Mouse (Mus musculus) myocyte (in vitro differentiated cells): ENCODE data around the gene Krt76. TPM values are rescaled to one million over a fixed set of nuclear protein-coding genes. Genes with fewer than 3 reads are reported as not detected.

Experiments
- H3K27me3 ChIP-seq: one replicate; pipeline ENCODE4 v1.6.1; 2011; ENCODE audit not compliant: control insufficient read depth, insufficient read depth, insufficient read length
- H3K36me3 ChIP-seq: one replicate; pipeline ENCODE4 v1.6.1; 2011; ENCODE audit not compliant: control insufficient read depth, insufficient read depth
- H3K4me2 ChIP-seq: one replicate; pipeline ENCODE4 v1.6.1; 2011; ENCODE audit warnings: low read depth, control low read depth
- H3K4me3 ChIP-seq: one replicate; pipeline ENCODE4 v1.5.1; 2011; ENCODE audit warnings: mild to moderate bottlenecking, control low read depth, moderate library complexity
- H3K79me2 ChIP-seq: one replicate; pipeline ENCODE4 v1.6.1; 2011; ENCODE audit not compliant: control insufficient read depth, insufficient read depth
- H3ac ChIP-seq: one replicate; pipeline ENCODE4 v1.6.1; 2011; ENCODE audit not compliant: control insufficient read depth, insufficient read length
- CEBPB ChIP-seq: IDR thresholded peaks from 2 replicates; pipeline ENCODE4 v1.6.1; 2011; ENCODE audit warnings: mild to moderate bottlenecking, moderate library complexity; ENCODE audit not compliant: poor library complexity, insufficient read depth, severe bottlenecking
- E2F4 ChIP-seq: IDR thresholded peaks from one replicate; pipeline ENCODE4 v1.6.1; 2011; ENCODE audit warnings: mild to moderate bottlenecking, control low read depth, moderate library complexity; ENCODE audit not compliant: insufficient read depth
- MAX ChIP-seq: IDR thresholded peaks from one replicate; pipeline ENCODE4 v1.6.1; 2011; ENCODE audit warnings: low read depth, mild to moderate bottlenecking, control low read depth
- MYOD1 ChIP-seq, 3 experiments: IDR thresholded peaks; one replicate each; pipeline ENCODE4 v1.6.1; 2011; ENCODE audit warnings: control low read depth in 2 of 3, low read depth in 2 of 3, mild to moderate bottlenecking in 2 of 3, moderate library complexity in 1 of 3; ENCODE audit not compliant: insufficient read length in 2 of 3, control insufficient read depth in 1 of 3
- MYOG ChIP-seq, 3 experiments: IDR thresholded peaks; one replicate each; pipeline ENCODE4 v1.6.1; 2011; ENCODE audit warnings: control low read depth in 2 of 3, low read depth in 2 of 3, mild to moderate bottlenecking in 2 of 3; ENCODE audit not compliant: insufficient read length in 2 of 3, control insufficient read depth in 1 of 3, insufficient read depth in 1 of 3
- POLR2A ChIP-seq: IDR thresholded peaks from one replicate; pipeline ENCODE4 v1.6.1; 2011; ENCODE audit warnings: low read depth, mild to moderate bottlenecking, control low read depth, moderate library complexity; ENCODE audit not compliant: insufficient read length
- POLR2AphosphoS2 ChIP-seq: IDR thresholded peaks from one replicate; pipeline ENCODE4 v1.6.1; 2011; ENCODE audit warnings: low read depth, control low read depth; ENCODE audit not compliant: insufficient read length
- REST ChIP-seq: IDR thresholded peaks from one replicate; pipeline ENCODE4 v1.6.1; 2011; ENCODE audit warnings: mild to moderate bottlenecking, control low read depth, moderate library complexity; ENCODE audit not compliant: insufficient read depth, insufficient read length
- SRF ChIP-seq: IDR thresholded peaks from one replicate; pipeline ENCODE4 v1.6.1; 2011; ENCODE audit warnings: low read depth; ENCODE audit not compliant: control insufficient read depth, insufficient read length
- TCF12 ChIP-seq: IDR thresholded peaks from one replicate; pipeline ENCODE4 v1.6.1; 2011; ENCODE audit warnings: mild to moderate bottlenecking, control low read depth; ENCODE audit not compliant: poor library complexity, insufficient read depth, severe bottlenecking
- TCF3 ChIP-seq: IDR thresholded peaks from one replicate; pipeline ENCODE4 v1.6.1; 2011; ENCODE audit warnings: low read depth, control low read depth; ENCODE audit not compliant: insufficient read length
- USF1 ChIP-seq: IDR thresholded peaks from one replicate; pipeline ENCODE4 v1.6.1; 2011; ENCODE audit warnings: low read depth, mild to moderate bottlenecking, control low read depth, moderate library complexity
- polyA plus RNA-seq: library from polyadenylated mRNA; unstranded; fragments of >200 nt; fragmentation: generic; extraction: Trizol; gene quantifications from one replicate; pipeline ENCODE4 v1.2.1, GENCODE M21; 2012; ENCODE audit warnings: missing spikeins

The Krt76 gene
- polyA plus RNA-seq, 1 experiment: not detected

- Histone ChIP-seq H3K36me3 (no peaks in the 10 kb centered on the region), H3K79me2 (no peaks in the 10 kb centered on the region), H3K4me2 (no peak overlapping the region), H3K27me3 (peaks cover 74% of the 10 kb centered on the region), H3ac (no peak overlapping the region), H3K4me3 (no peak overlapping the region)
- TF ChIP-seq POLR2AphosphoS2: no peak
- no peak for TF ChIP-seq POLR2A
- no peak for TF ChIP-seq USF1
- TF ChIP-seq TCF3: no peak
- TF ChIP-seq SRF: no peak
- TF ChIP-seq MYOG (IDR thresholded peaks at IDR 0.05; ENCODE audit: control insufficient read depth in 1 of 3, insufficient read depth in 1 of 3, insufficient read length in 2 of 3, low read depth in 2 of 3): no peak
- TF ChIP-seq E2F4: no peak
- no peak for TF ChIP-seq TCF12
- no peak for TF ChIP-seq REST
- no peak for TF ChIP-seq MAX
- no peak for TF ChIP-seq CEBPB
These were observed 37.0 kb downstream of the Krt76 start for GRCm38 (mm10) chr15:101855732-101856131.

- H3K79me2 ChIP-seq: no peaks in the 10 kb centered on the region
- TF ChIP-seq TCF3: no peak
- TF ChIP-seq E2F4: no peak
- TF ChIP-seq USF1: no peak
- TF ChIP-seq MYOG (IDR thresholded peaks at IDR 0.05; ENCODE audit: control insufficient read depth in 1 of 3, insufficient read depth in 1 of 3, insufficient read length in 2 of 3, low read depth in 2 of 3): no peak
- TF ChIP-seq SRF: no peak
- TF ChIP-seq MYOD1 (IDR thresholded peaks at IDR 0.05; ENCODE audit: control insufficient read depth in 1 of 3, insufficient read length in 2 of 3, low read depth in 2 of 3): no peak
- TF ChIP-seq CEBPB: no peak
- no peak for TF ChIP-seq REST
- no peak for TF ChIP-seq MAX
- TF ChIP-seq POLR2A: no peak
- no peak for TF ChIP-seq TCF12
- no peak for TF ChIP-seq POLR2AphosphoS2
- no peak overlapping the region for H3K4me3 ChIP-seq
- no peak overlapping the region for H3ac ChIP-seq
- H3K27me3 ChIP-seq: peaks cover 74% of the 10 kb centered on the region
- no peak overlapping the region for H3K4me2 ChIP-seq
- no peaks in the 10 kb centered on the region for H3K36me3 ChIP-seq
These were observed 38.4 kb downstream of the Krt76 start for GRCm38 (mm10) chr15:101854294-101854693.

GRCm38 (mm10) chr15:101852571-101852970, 40.1 kb downstream of the Krt76 start:
- H3K79me2 ChIP-seq: no peaks in the 10 kb centered on the region
- H3K36me3 ChIP-seq: no peaks in the 10 kb centered on the region
- no peak overlapping the region for H3K4me3 ChIP-seq
- H3ac ChIP-seq: no peak overlapping the region
- TF ChIP-seq POLR2A (no peak), TCF3 (no peak), MYOD1 (IDR thresholded peaks at IDR 0.05; ENCODE audit: control insufficient read depth in 1 of 3, insufficient read length in 2 of 3, low read depth in 2 of 3) (no peak), REST (no peak), CEBPB (no peak), E2F4 (no peak), MYOG (IDR thresholded peaks at IDR 0.05; ENCODE audit: control insufficient read depth in 1 of 3, insufficient read depth in 1 of 3, insufficient read length in 2 of 3, low read depth in 2 of 3) (no peak), TCF12 (no peak), POLR2AphosphoS2 (no peak), MAX (no peak), SRF (no peak)
- H3K27me3 ChIP-seq: peaks cover 73% of the 10 kb centered on the region
- H3K4me2 ChIP-seq: no peak overlapping the region

DNA sequence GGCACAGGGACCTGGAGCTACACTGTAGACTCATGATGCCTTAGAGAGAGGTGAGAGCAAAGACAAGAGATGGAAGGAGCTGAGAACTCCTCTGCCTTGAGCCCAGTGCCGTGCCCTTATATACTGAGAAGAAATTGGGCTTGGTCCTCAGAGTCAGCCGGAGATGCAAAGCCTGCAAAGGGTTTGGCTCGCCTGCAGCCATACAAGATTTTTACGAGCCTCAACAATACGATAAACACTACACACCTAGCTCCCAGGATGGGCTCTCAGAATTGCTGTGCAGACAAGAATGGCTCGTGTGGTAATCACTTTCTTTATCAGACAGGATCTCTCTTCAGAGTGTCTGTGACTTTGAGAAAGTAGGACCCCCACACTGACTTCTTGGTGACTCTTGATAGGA, 42.0 kb downstream of the Krt76 start, which contains the start of gene Krt1:
Gene Krt1 (minus strand): TSS at position 101 of the 400 bp plus-strand sequence.
- peaks cover 80% of the 10 kb centered on the region for H3K27me3 ChIP-seq
- H3K79me2 ChIP-seq: no peaks in the 10 kb centered on the region
- H3K4me2 ChIP-seq: no peak within 1 kb of the TSS
- no peak within 1 kb of the TSS for H3K4me3 ChIP-seq
- H3ac ChIP-seq: no peak within 1 kb of the TSS
- TF ChIP-seq MYOG (IDR thresholded peaks at IDR 0.05; ENCODE audit: control insufficient read depth in 1 of 3, insufficient read depth in 1 of 3, insufficient read length in 2 of 3, low read depth in 2 of 3): no peak
- no peak for TF ChIP-seq CEBPB
- TF ChIP-seq REST: no peak
- TF ChIP-seq MYOD1 (IDR thresholded peaks at IDR 0.05; ENCODE audit: control insufficient read depth in 1 of 3, insufficient read length in 2 of 3, low read depth in 2 of 3): no peak
- TF ChIP-seq TCF12: no peak
- TF ChIP-seq POLR2A: no peak
- no peak for TF ChIP-seq TCF3
- no peak for TF ChIP-seq USF1
- TF ChIP-seq SRF: no peak
- TF ChIP-seq POLR2AphosphoS2: no peak
- no peak for TF ChIP-seq MAX
- no peak for TF ChIP-seq E2F4
- H3K36me3 ChIP-seq: no peaks in the 10 kb centered on the region

DNA sequence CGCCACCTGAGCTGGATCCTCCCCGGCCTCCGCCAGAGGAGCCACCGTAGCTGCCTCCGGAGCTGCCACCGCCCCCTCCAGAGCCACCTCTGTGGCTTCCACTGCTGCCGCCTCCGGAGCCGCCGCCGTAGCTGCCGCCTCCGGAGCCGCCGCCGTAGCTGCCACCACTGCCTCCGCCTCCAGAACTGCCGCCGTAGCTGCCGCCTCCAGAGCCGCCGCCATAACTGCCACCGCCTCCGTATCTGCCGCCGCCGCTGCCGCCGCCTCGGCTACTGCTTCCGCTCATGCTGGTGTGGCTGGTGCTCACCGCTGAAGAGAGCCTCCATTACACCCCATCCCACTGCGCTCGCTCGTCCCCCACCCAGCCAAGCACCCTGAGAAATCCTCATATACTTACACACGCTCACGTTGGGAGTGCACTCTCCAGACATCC, 46.7 kb downstream of the Krt76 start:
- TF ChIP-seq CEBPB (no peak), POLR2A (no peak), E2F4 (no peak), MAX (no peak), MYOG (IDR thresholded peaks at IDR 0.05; ENCODE audit: control insufficient read depth in 1 of 3, insufficient read depth in 1 of 3, insufficient read length in 2 of 3, low read depth in 2 of 3) (no peak)
- no peak overlapping the region for H3K4me3 ChIP-seq

More for the DNA sequence above, 46.7 kb downstream of the Krt76 start:
- H3K36me3 ChIP-seq: no peaks in the 10 kb centered on the region
- H3K79me2 ChIP-seq: no peaks in the 10 kb centered on the region
- peaks cover 77% of the 10 kb centered on the region for H3K27me3 ChIP-seq
- H3ac ChIP-seq: no peak overlapping the region
- H3K4me2 ChIP-seq: no peak overlapping the region
